Mouse (Mus musculus): ENCODE measurements around the gene Sfxn5.

- TF ChIP-seq CTCF (IDR thresholded peaks at IDR 0.05), result no peak
- no peak for TF ChIP-seq POLR2A (IDR thresholded peaks at IDR 0.05; ENCODE audit: insufficient read depth, low read depth, low read length)
These were observed 139.6 kb downstream of the Sfxn5 start for GRCm38 (mm10) chr6:85193381-85194318.

Data from heart, adult 2 months (tissue).